Mouse (Mus musculus) spleen, postnatal 0 days (tissue): ENCODE results near the gene Hoxc11. TPM values are rescaled to one million over a fixed set of nuclear protein-coding genes. Genes with fewer than 3 reads are reported as not detected.

Experiments used
- polyA plus RNA-seq: library from polyadenylated mRNA; unstranded; fragments of >200 nt; fragmentation: Nextera tagmentation; extraction: Ambion mirVana; gene quantifications from 2 replicates; pipeline ENCODE4 v1.2.1, GENCODE M21; 2015

Gene Hoxc11
- polyA plus RNA-seq: not detected in 2 replicates

DNA sequence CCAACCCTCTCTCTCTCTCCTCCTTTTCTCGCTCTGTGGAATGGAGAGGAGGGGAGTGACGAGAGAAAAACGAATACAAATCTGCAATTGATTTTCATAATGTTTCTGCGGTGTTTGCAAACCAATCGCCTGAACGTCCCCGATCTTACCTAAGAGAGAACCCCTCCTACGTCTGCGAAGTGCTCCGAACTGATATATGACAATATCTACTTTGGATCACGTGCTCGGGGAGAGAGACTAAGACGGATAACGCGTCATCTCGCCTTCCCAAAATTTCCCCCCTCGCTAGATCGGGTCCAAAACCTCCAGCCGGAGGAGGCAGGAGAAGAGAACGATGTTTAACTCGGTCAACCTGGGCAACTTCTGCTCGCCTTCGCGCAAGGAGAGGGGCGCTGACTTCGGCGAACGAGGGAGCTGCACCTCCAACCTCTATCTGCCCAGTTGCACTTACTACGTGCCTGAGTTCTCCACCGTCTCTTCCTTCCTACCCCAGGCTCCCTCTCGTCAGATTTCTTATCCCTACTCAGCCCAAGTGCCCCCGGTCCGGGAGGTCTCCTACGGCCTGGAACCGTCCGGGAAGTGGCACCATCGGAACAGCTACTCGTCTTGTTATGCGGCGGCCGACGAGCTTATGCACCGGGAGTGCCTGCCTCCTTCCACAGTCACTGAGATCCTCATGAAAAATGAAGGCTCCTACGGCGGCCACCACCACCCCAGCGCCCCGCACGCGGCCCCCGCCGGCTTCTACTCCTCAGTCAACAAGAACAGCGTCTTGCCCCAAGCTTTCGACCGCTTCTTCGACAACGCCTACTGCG lies at the start of gene Hoxc11:
Hoxc11 (plus strand) TSS at position 236 of the 815 bp plus-strand sequence.

GRCm38 (mm10) chr15:102921053-102922011 lies 32.9 kb upstream of the Hoxc11 start, which contains the start of gene Hoxc13:
Gene Hoxc13, plus strand, starts transcription at chr15:102921103.

DNA sequence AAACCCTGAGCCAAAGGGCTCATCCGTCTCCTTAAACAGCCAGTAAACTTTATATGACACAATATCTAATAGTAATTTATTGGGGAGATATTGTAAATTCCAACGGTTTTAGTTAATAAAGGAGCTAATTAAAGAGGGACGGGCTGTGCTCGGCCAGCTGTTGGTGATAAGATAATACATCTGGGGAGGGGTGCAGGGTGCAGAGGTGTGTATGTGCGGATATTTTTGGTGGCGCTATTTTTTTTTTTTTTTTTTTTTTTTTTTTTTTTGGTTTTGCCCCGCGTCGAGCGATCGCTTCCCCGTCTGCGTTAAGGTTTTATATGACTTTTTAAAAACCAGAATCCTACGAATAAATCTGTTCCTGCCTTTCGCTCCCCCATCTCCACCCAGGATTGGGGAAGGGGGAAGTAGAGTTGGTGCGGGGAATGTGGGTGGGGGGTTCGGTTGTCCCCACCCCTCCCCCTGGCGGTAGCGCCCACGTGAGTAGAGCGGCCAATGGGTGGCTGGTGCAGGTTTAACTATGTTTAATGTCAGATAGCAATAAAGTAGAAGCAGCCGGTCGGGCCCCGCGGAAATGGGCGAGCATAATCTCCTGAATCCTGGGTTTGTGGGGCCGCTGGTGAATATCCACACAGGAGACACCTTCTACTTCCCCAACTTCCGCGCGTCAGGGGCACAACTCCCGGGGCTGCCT lies 17.8 kb upstream of the Hoxc11 start, which contains the start of gene Hoxc12:
Hoxc12 (plus strand) TSS at position 479 of the 694 bp plus-strand sequence.

GRCm38 (mm10) chr15:102966776-102967311 lies 12.6 kb downstream of the Hoxc11 start, which contains the start of gene Hoxc10:
Gene Hoxc10, plus strand, starts transcription at chr15:102966796.

DNA sequence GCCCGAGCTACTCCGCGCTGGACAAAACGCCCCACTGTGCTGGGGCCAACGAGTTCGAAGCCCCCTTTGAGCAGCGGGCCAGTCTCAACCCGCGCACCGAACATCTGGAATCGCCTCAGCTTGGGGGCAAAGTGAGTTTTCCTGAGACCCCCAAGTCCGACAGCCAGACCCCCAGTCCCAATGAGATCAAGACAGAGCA lies 13.0 kb downstream of the Hoxc11 start, which contains the start of gene Hoxc5:
Hoxc5 (plus strand) TSS at position 132 of the 199 bp plus-strand sequence.

DNA sequence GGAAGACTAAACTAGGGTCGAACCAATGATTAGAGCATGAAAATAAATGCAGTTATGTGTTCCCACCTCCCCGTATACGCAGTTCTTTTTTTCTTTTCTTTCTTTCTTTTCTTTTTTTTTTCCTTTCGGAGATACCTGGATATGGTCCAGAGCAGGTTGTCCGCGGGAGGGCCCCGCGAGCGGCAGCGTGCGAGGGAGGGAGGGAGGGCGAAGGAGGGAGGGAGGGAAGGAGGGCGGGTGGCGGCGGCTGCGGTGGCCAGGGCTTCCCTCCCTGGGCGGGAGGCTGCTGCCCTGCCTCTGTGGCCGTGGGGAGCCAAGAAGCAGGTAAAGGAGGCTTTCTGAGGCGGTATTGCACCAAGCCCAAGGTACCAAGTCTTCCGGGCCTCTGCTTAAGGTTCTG lies 21.9 kb downstream of the Hoxc11 start, which contains the start of gene Hoxc9:
Hoxc9 (plus strand) TSS at position 269 of the 400 bp plus-strand sequence.

GRCm38 (mm10) chr15:102990461-102991397 lies 36.5 kb downstream of the Hoxc11 start, which contains the start of gene Hoxc8:
Gene Hoxc8, plus strand, starts transcription at chr15:102990607.

GRCm38 (mm10) chr15:102997939-102998355 lies 43.7 kb downstream of the Hoxc11 start, which contains the start of gene Hoxc6:
Gene Hoxc6, plus strand, starts transcription at chr15:102998257.

Other genes with a start within 250 kb of the Hoxc11 start
- 17.6 and 23.3 TPM in 2 replicates for gene Calcoco1, start 232.2 kb upstream of the Hoxc11 start, polyA plus RNA-seq
- gene Hoxc13, start 33.3 kb upstream of the Hoxc11 start, polyA plus RNA-seq: not detected in 2 replicates
- gene Hoxc12, start 17.7 kb upstream of the Hoxc11 start, polyA plus RNA-seq: not detected in 2 replicates
- gene Hoxc10, start 12.4 kb downstream of the Hoxc11 start, polyA plus RNA-seq: not detected in 2 replicates
- gene Hoxc5, start 13.0 kb downstream of the Hoxc11 start, polyA plus RNA-seq: 0.55 and 0.61 TPM in 2 replicates
- gene Hoxc9, start 22.0 kb downstream of the Hoxc11 start, polyA plus RNA-seq: not detected in 2 replicates
- gene Hoxc8, start 36.2 kb downstream of the Hoxc11 start, polyA plus RNA-seq: not detected in 2 replicates
- gene Hoxc6, start 43.8 kb downstream of the Hoxc11 start, polyA plus RNA-seq: 0.13 TPM in 1 of 2 replicates, not detected in the other
- gene Hoxc4, start 64.5 kb downstream of the Hoxc11 start, polyA plus RNA-seq: 0.63 and 0.65 TPM in 2 replicates
- 3.3 and 3.6 TPM in 2 replicates for gene Smug1, start 212.7 kb downstream of the Hoxc11 start, polyA plus RNA-seq